Mouse (Mus musculus) E14TG2a.4 (cell line): Measurements from ENCODE around the gene Pin1.

Experiments
- CTCF ChIP-seq: conservative IDR thresholded peaks from 2 replicates; pipeline ENCODE4 v1.5.1; 2014; ENCODE audit warnings: low read length
- POU5F1 ChIP-seq: IDR thresholded peaks from 2 replicates; pipeline ENCODE4 v1.6.1; 2014; ENCODE audit warnings: low read length, borderline replicate concordance

DNA sequence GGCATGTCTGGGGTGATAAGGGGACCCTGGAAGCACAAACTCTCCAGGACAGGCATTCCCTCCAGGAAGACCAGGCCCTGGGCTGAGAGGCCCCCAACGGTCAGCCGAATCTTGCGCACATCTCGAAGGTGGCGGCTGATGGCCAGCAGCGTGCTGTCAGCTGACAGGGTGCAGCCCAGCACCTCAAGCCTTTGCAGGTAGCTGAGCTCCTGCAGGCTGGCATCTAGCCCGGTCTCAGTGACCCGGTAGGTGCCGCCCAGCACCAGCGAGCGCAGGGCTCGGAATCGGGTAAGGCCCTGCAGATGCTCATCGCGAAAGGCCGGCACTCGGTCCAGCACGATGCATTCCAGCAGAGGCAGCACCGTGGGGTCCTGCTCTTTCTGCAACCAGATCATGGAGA, 13.3 kb upstream of the Pin1 start:
- TF ChIP-seq CTCF (no peak), POU5F1 (no peak)
